Mouse (Mus musculus) erythroblast, embryonic 14.5 days (primary cell): Measurements from ENCODE around the gene Jade1.

Experiments used
- GATA1 ChIP-seq: IDR thresholded peaks from 2 replicates; pipeline ENCODE4 v1.6.1; 2012; ENCODE audit warnings: low read length, inconsistent platforms, mixed read lengths
- TAL1 ChIP-seq: IDR thresholded peaks from 3 replicates; pipeline ENCODE4 v1.6.1; 2012; ENCODE audit warnings: low read length, inconsistent platforms, mixed read lengths

GRCm38 (mm10) chr3:41561787-41562186 is 6.3 kb downstream of the Jade1 start:
- TF ChIP-seq GATA1 (no peak), TAL1 (no peak)
